ENCODE assay signal across 8 mouse cellular contexts in the genomic region with DNA sequence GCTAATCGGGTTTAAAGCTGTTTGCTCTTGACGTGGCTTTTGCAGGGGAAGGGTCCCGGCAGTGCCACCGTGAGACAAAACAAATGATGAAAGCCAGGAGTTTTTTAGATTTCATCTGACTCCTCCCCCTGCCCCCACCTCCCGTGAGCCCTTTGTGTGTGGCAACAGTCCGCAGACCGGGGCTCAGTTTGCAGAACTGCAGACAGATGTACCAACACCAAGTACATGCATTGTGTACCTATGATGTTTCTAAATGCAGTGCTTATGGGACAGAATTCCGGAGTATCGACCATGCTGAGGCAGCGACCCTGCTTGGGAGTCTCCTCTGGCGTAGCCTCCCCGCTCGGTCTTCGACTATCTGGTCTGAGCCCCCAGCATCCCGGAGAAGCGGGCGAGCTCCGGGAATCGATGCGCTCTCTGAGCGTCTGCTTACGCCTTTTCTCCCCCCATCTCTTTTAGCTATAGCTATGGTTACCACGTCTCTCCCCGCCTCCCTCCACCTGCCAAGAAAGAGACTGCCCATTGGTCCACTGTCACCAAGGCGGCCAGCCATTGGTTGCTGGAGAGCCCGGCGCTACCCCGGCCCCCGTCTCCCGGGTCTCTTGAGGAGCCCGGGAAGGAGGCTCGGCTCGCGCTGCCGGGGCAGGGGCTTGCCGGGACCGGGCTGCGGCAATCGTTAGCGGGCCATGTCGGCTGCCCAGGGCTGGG. TPM values are rescaled to one million over a fixed set of nuclear protein-coding genes. Genes with fewer than 3 reads are reported as not detected.
A peak's percentile ranks its signal among the peaks of the same experiment; 100 is the strongest.
DNase-seq lines count a peak whose midpoint lies in the region; ATAC-seq lines count a peak whose summit lies in the region.

Klhdc10 (plus strand) TSS at position 561 of the 708 bp plus-strand sequence.

- ATAC-seq in hindbrain, embryonic 12.5 days (ENCODE audit: low FRiP score), result peak; percentile 99

- H3K4me2 ChIP-seq in hindbrain, embryonic 12.5 days (replicated peaks), result peak within 1 kb of the TSS; percentile 64

- no peaks in the 10 kb centered on the region for H3K27me3 ChIP-seq in hindbrain, embryonic 12.5 days

- 0% methylated on average over 38 of the region's 41 CpGs for WGBS in hindbrain, embryonic 12.5 days

- H3K4me1 ChIP-seq in hindbrain, embryonic 12.5 days, result peaks cover 5% of the 10 kb centered on the region; the same call in 1 of the 2 replicates

- peak within 1 kb of the TSS; percentile 98 for H3K4me3 ChIP-seq in hindbrain, embryonic 12.5 days

- H3K9me3 ChIP-seq in hindbrain, embryonic 12.5 days (replicated peaks), result no peaks in the 10 kb centered on the region

- H3K36me3 ChIP-seq in hindbrain, embryonic 12.5 days, result no peaks in the 10 kb centered on the region

- H3K27ac ChIP-seq in hindbrain, embryonic 12.5 days, result peak within 1 kb of the TSS; percentile 97

- DNase-seq in NIH3T3 (ENCODE audit: low read depth), result peak; percentile 99
- DNase-seq in cerebellum, postnatal 10 days, result peak; percentile 99 to 100
- peak; percentile 99 for DNase-seq in frontal cortex, postnatal 10 days (ENCODE audit: low spot score in 2 of 2)
- peak; percentile 100 for DNase-seq in layer of hippocampus, postnatal 14 days (ENCODE audit: low spot score in 2 of 2)
- peak; percentile 100 for DNase-seq in lung, postnatal 14 days
- DNase-seq in retina, adult 2 months (ENCODE audit: low read depth, low spot score), result peak; percentile 99
- DNase-seq in thymus, postnatal 36 days, result peak; percentile 100

- H3K9ac ChIP-seq in hindbrain, embryonic 12.5 days, result peak within 1 kb of the TSS; percentile 98

RNA-seq across cellular contexts. Expression of gene Klhdc10, which starts in this region (rescaled TPM):
- 42.5 and 45.4 TPM in 2 replicates for polyA plus RNA-seq in hindbrain, embryonic 12.5 days (2016; fragmentation: Nextera tagmentation; extraction: Ambion mirVana)
- total RNA-seq in layer of hippocampus, postnatal 14 days (2021), result 100 to 1,000 TPM; 140 to 141 TPM

Comparison
In these comparisons a context has a peak if more than half of its experiments do, and no peak if none do; other contexts are left out.
1. Peak in every context shown above with its lines: DNase-seq, ATAC-seq, H3K4me3 ChIP-seq and H3K27ac ChIP-seq.